Mouse (Mus musculus) CH12.LX (cell line): ENCODE results near the gene Zfp593.

Source experiments
- HCFC1 ChIP-seq: IDR thresholded peaks from 2 replicates; pipeline ENCODE4 v1.6.1; 2012; ENCODE audit warnings: low read depth, mild to moderate bottlenecking, inconsistent platforms, low read length, improper control_type of control experiment
- KAT2A ChIP-seq: IDR thresholded peaks from 2 replicates; pipeline ENCODE4 v1.6.1; 2012; ENCODE audit warnings: low read length, improper control_type of control experiment, inconsistent platforms; ENCODE audit not compliant: insufficient replicate concordance
- UBTF ChIP-seq: IDR thresholded peaks from 2 replicates; pipeline ENCODE4 v1.6.1; 2012; ENCODE audit warnings: low read depth, mild to moderate bottlenecking, inconsistent platforms, low read length, improper control_type of control experiment, moderate library complexity
- USF2 ChIP-seq: conservative IDR thresholded peaks from 2 replicates; pipeline ENCODE4 v1.6.1; 2011; ENCODE audit warnings: low read depth, low read length, improper control_type of control experiment

GRCm38 (mm10) chr4:134246719-134247258 is 1.4 kb upstream of the Zfp593 start, which contains the start of gene Gm30191:
- no peak for TF ChIP-seq USF2
- no peak for TF ChIP-seq UBTF
- no peak for TF ChIP-seq KAT2A
- TF ChIP-seq HCFC1: no peak
